In the genomic region with DNA sequence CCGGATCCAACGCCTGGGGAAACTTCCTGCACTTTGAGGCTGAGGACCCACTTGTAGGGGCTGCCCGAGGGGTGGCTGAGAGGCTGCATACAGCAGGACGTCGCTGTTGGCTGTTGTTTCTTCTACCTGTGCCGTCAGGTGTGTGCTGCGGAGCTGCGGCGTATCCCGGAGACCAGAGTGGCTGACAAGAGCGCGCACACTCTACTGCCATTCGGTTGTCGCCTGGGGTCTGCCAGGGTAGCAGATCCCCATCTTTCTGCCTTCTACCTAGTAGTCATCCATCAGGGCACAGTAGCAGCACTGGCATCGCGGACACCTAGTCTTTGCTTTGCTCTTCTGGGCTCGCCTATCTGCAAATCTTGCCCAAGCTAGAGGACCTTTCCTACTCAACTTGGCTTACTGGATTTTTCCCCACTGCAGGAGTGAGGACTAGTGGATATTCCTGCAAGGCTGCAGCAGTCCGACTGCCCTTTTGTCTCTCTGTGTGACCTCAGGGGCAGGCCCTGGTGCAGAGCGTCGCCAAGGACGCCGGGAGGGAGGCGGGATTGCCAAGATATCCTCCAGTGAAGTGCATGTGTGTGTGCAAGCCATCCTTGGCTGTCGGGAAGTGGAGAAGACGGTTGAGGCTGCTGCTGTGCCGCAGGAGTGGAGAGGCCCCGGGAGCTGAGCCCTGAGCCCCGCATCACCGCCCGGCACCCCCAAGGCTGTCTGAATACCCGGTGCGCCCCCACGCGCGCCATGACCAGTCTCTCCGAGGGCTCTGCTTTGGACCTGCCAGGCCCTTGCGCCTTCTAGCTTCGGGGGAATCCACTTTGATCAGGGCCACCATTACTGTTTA, we compare ENCODE assay signal across 8 mouse cellular contexts. TPM values are rescaled to one million over a fixed set of nuclear protein-coding genes. Genes with fewer than 3 reads are reported as not detected.
DNase-seq lines count a peak whose midpoint lies in the region; ATAC-seq lines count a peak whose summit lies in the region.

No protein-coding gene starts in this region.

- peak overlapping the region; percentile 93 for H3K4me3 ChIP-seq in megakaryocyte, embryonic 14.5 days (replicated peaks)
- peak overlapping the region; percentile 79 for H3K4me3 ChIP-seq in embryonic facial prominence, embryonic 10.5 days
- peak overlapping the region; percentile 65 for H3K4me3 ChIP-seq in stomach, embryonic 15.5 days (replicated peaks)

- peaks cover 42% of the 10 kb centered on the region for H3K27me3 ChIP-seq in megakaryocyte, embryonic 14.5 days (replicated peaks)
- peaks cover 25% of the 10 kb centered on the region for H3K27me3 ChIP-seq in embryonic facial prominence, embryonic 10.5 days (replicated peaks; ENCODE audit: low read depth, poor library complexity, severe bottlenecking)
- peaks cover 22% of the 10 kb centered on the region for H3K27me3 ChIP-seq in stomach, embryonic 15.5 days (replicated peaks)

- ATAC-seq in megakaryocyte, adult 5-6 weeks (ENCODE audit: poor library complexity, severe bottlenecking), result no peak
- ATAC-seq in stomach, embryonic 15.5 days (ENCODE audit: insufficient read depth, low FRiP score, low read depth), result no peak; the same call in 1 of the 2 replicates

- peak overlapping the region; percentile 29 for H3K9ac ChIP-seq in stomach, embryonic 15.5 days

- under 1% methylated on average over 38 of the region's 38 CpGs for WGBS in embryonic facial prominence, embryonic 10.5 days
- under 1% methylated on average over 38 of the region's 38 CpGs for WGBS in stomach, embryonic 15.5 days

- intact Hi-C loops in heart, postnatal 10 days (cut with DNase I), result loop anchor here (5.0 kb wide), 1 partner anchor 762 kb away; no protein-coding TSS in a partner anchor

- H3K4me2 ChIP-seq in stomach, embryonic 15.5 days, result peak overlapping the region; percentile 96

- H3K9me3 ChIP-seq in megakaryocyte, embryonic 14.5 days, result no peaks in the 10 kb centered on the region
- H3K9me3 ChIP-seq in embryonic facial prominence, embryonic 10.5 days, result no peaks in the 10 kb centered on the region
- H3K9me3 ChIP-seq in stomach, embryonic 15.5 days, result no peaks in the 10 kb centered on the region

- no peaks in the 10 kb centered on the region for H3K36me3 ChIP-seq in megakaryocyte, embryonic 14.5 days (replicated peaks; ENCODE audit: low read length)
- peaks cover 2% of the 10 kb centered on the region; the same call in 1 of the 2 replicates for H3K36me3 ChIP-seq in embryonic facial prominence, embryonic 10.5 days (replicated peaks)
- no peaks in the 10 kb centered on the region for H3K36me3 ChIP-seq in stomach, embryonic 15.5 days

- peaks cover 42% of the 10 kb centered on the region for H3K4me1 ChIP-seq in megakaryocyte, embryonic 14.5 days
- peaks cover 54% of the 10 kb centered on the region for H3K4me1 ChIP-seq in embryonic facial prominence, embryonic 10.5 days
- H3K4me1 ChIP-seq in stomach, embryonic 15.5 days, result peaks cover 7% of the 10 kb centered on the region

- peak; percentile 60 for DNase-seq in embryonic facial prominence, embryonic 10.5 days (ENCODE audit: low spot score)
- peak; percentile 29 to 34 for DNase-seq in heart, postnatal 10 days
- peak; percentile 21 to 58 for DNase-seq in kidney, postnatal 25 days
- peak; percentile 23 for DNase-seq in lung, postnatal 36 days
- DNase-seq in thymus, postnatal 0 days (ENCODE audit: low spot score), result no peak

- peak overlapping the region; percentile 90 for H3K27ac ChIP-seq in embryonic facial prominence, embryonic 10.5 days (replicated peaks)
- no peak overlapping the region for H3K27ac ChIP-seq in stomach, embryonic 15.5 days

RNA-seq across cellular contexts. Expression of a gene that starts 1.0 kb away (rescaled TPM):
- polyA plus RNA-seq in megakaryocyte, embryonic 14.5 days (2012; ENCODE audit: insufficient read depth, low replicate concordance), result 0.02 TPM in 1 of 2 replicates, not detected in the other
- not detected in 2 replicates for total RNA-seq in megakaryocyte, adult 5-6 weeks (2015)
- under 0.01 TPM in 1 of 2 replicates, not detected in the other for total RNA-seq in megakaryocyte, adult 5-6 weeks (2017)
- 24.2 and 27.0 TPM in 2 replicates for polyA plus RNA-seq in embryonic facial prominence, embryonic 10.5 days (2016; fragmentation: Nextera tagmentation; extraction: Ambion mirVana)
- total RNA-seq in heart, postnatal 10 days (2021), result 1 to 10 TPM; 8.9 to 9.4 TPM
- 20.9 and 23.9 TPM in 2 replicates for polyA plus RNA-seq in stomach, embryonic 15.5 days (2015; fragmentation: Nextera tagmentation; extraction: Ambion mirVana)
- polyA plus RNA-seq in thymus, postnatal 0 days (2015; fragmentation: Nextera tagmentation; extraction: Ambion mirVana), result 0.69 and 1.1 TPM in 2 replicates

Comparison
In these comparisons a context has a peak if more than half of its experiments do, and no peak if none do; other contexts are left out.
1. RNA of a gene that starts 1.0 kb away (polyA plus RNA-seq): 24.2 to 27.0 TPM in embryonic facial prominence, embryonic 10.5 days and 20.9 to 23.9 TPM in stomach, embryonic 15.5 days; 0.69 to 1.1 TPM in thymus, postnatal 0 days and 0.02 TPM in megakaryocyte, embryonic 14.5 days; every median in the first group is over 10 times any median in the second.
2. Peak in every context shown above with its lines, with median percentiles within 50 percentile points of each other: H3K4me3 ChIP-seq.